Mouse (Mus musculus): ENCODE data around the gene Lsr.

- TF ChIP-seq CTCF (IDR thresholded peaks at IDR 0.05; ENCODE audit: borderline replicate concordance, control insufficient read depth, extremely low read depth, insufficient read depth, low read length, poor library complexity) (no peak), POLR2A (IDR thresholded peaks at IDR 0.05; ENCODE audit: control insufficient read depth, extremely low read depth, insufficient read depth, low read length, poor library complexity) (no peak)
These were observed 8.9 kb downstream of the Lsr start for GRCm38 (mm10) chr7:30964366-30964765.
